Mouse (Mus musculus): ENCODE results near the gene Zbtb16.

The Zbtb16 gene

DNA sequence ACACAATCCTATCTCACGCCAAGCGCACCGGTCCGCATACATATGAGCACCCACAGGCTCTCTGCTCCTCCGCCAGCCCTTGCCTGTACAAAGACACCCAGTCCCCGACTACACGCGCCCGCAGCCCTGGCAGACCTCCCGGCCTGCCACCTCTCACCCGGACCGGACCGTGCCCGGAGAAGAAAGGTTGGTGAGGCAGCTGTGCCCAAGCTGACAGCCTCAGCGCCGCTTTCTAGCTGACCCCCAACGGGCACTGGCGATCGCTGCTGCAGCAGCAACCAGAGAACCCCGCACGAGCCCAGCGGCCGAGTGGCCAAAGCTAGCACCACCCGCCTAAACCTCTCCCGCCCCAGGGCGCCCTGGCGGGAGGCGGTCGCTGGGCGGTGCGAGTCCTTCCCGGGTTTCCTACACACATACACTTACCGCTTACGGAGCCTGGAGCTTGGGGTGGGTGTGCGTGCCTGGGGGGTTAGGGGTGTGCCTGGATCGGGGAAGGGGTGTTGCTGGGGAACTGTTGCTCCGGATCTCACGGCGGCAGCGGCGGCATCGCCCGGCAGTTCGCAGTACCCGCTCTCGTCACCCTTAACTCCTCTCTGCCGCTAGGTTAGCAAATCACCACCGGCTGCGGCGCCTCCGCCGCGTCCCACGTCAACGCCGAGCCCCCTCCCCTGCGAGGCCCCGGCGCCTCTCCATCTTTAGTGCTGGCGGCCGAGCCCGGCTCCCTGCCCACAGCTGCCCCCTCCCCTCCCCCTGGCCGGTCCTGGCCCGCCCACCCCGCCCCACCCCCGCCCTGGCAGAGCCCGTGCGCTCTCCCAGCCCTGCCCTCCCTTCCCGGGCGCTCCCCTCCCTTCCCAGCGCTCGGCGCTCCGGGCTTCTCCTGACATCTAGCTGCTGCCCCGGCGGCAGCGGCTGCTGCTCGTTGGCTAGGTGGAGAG, at the start of gene Zbtb16:
Zbtb16 (minus strand) TSS at position 592 of the 935 bp plus-strand sequence.
- DNase-seq (ENCODE audit: low read depth, low spot score), result no peak
- no peaks in the 10 kb centered on the region for H3K27me3 ChIP-seq (ENCODE audit: control insufficient read depth, insufficient read depth, low read length, poor library complexity, severe bottlenecking)
- H3K36me3 ChIP-seq (ENCODE audit: control insufficient read depth, insufficient read depth, low read length, poor library complexity, severe bottlenecking), result no peaks in the 10 kb centered on the region

GRCm38 (mm10) chr9:48872896-48873295, 36.9 kb upstream of the Zbtb16 start:
- H3K27me3 ChIP-seq (ENCODE audit: control insufficient read depth, insufficient read depth, low read length, poor library complexity, severe bottlenecking), result no peaks in the 10 kb centered on the region
- no peak for DNase-seq (ENCODE audit: low read depth, low spot score)
- no peaks in the 10 kb centered on the region for H3K36me3 ChIP-seq (ENCODE audit: control insufficient read depth, insufficient read depth, low read length, poor library complexity, severe bottlenecking)

GRCm38 (mm10) chr9:48866523-48867121, 30.6 kb upstream of the Zbtb16 start:
- H3K27me3 ChIP-seq (ENCODE audit: control insufficient read depth, insufficient read depth, low read length, poor library complexity, severe bottlenecking), result no peaks in the 10 kb centered on the region
- DNase-seq (ENCODE audit: low read depth, low spot score), result no peak
- no peaks in the 10 kb centered on the region for H3K36me3 ChIP-seq (ENCODE audit: control insufficient read depth, insufficient read depth, low read length, poor library complexity, severe bottlenecking)

DNA sequence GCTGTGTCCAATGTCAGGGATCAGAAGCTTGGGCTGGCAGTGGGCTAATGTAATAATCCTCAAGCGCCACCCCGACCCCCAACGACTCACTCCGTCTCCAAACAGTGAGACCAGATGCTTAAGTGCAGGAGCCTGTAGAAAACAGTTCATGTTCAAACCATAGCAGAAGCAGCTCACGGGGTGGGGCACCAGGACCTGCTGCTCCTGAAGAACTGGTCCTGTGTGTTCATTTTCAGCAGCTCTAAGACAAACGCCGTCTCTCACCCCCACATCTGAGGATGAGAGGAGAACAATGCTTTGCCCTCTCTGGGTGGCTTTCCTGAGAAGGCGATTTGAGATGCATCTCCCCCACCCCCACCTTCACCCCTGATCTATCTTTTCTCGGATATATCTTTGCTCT, 29.2 kb upstream of the Zbtb16 start:
- no peak for DNase-seq (ENCODE audit: low read depth, low spot score)
- H3K36me3 ChIP-seq (ENCODE audit: control insufficient read depth, insufficient read depth, low read length, poor library complexity, severe bottlenecking), result no peaks in the 10 kb centered on the region
- no peaks in the 10 kb centered on the region for H3K27me3 ChIP-seq (ENCODE audit: control insufficient read depth, insufficient read depth, low read length, poor library complexity, severe bottlenecking)

DNA sequence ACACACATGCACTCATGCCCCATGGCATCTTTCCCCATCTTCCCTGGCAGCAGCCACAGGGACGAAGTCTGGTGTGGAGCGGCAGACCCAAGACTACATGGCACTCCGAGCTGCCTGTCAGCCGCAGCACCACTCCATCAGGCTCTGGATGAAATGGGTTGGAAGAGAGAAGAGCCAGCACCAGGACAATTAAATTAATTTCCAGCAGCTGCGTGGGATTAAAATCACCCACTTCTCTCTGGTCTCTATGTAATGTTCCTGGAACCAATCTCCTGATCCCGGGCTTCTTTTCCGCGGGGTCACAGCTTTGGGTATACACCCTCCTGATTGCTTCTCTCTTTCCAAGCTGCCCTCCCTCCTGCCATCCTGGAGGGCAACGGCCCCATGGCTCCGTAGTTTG, 25.5 kb upstream of the Zbtb16 start:
- Histone ChIP-seq H3K27me3 (ENCODE audit: control insufficient read depth, insufficient read depth, low read length, poor library complexity, severe bottlenecking) (no peaks in the 10 kb centered on the region), H3K36me3 (ENCODE audit: control insufficient read depth, insufficient read depth, low read length, poor library complexity, severe bottlenecking) (no peaks in the 10 kb centered on the region)
- DNase-seq (ENCODE audit: low read depth, low spot score), result no peak

DNA sequence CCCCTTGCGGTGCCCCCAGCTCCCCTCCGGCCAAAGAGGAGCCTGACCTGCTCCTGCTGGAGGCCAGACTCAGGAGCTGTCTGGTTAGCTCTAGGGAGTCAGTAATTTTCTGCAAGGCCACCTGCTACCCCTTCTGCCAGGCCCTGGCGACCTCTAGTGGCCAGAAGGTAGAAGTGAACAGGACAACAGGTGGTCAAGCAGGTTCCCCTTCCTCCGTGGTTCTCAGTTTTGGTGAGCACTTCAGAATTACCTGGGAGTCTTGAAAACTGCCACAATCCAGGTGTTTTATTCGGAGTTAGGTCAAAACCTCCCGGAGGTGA, 24.5 kb upstream of the Zbtb16 start:
- Histone ChIP-seq H3K27me3 (ENCODE audit: control insufficient read depth, insufficient read depth, low read length, poor library complexity, severe bottlenecking) (no peaks in the 10 kb centered on the region), H3K36me3 (ENCODE audit: control insufficient read depth, insufficient read depth, low read length, poor library complexity, severe bottlenecking) (no peaks in the 10 kb centered on the region)
- peak; percentile 49 for DNase-seq (ENCODE audit: low read depth, low spot score)

GRCm38 (mm10) chr9:48859828-48860525, 24.0 kb upstream of the Zbtb16 start:
- H3K27me3 ChIP-seq (ENCODE audit: control insufficient read depth, insufficient read depth, low read length, poor library complexity, severe bottlenecking), result no peaks in the 10 kb centered on the region
- DNase-seq (ENCODE audit: low read depth, low spot score), result no peak
- no peaks in the 10 kb centered on the region for H3K36me3 ChIP-seq (ENCODE audit: control insufficient read depth, insufficient read depth, low read length, poor library complexity, severe bottlenecking)

DNA sequence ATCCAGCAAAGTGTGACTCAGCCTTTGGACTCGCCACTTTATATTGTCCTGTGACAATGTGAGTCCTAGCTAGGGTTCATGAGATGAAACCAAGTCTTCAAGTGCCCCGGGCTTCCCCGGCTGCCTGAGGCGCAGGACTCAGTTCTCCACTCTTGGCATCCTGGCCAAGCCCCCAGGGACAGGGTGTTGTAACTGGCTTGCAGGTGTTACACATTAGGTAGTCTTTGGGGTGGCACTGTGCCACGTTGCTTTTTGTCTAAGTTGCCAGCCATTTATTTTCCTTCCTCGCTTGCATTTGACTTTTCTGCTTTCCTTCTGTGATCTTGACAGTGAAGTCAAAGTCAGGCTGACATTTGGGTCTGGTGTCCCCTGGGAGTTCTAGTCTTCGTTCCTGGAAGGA, 21.9 kb upstream of the Zbtb16 start:
- DNase-seq (ENCODE audit: low read depth, low spot score), result no peak
- no peaks in the 10 kb centered on the region for H3K27me3 ChIP-seq (ENCODE audit: control insufficient read depth, insufficient read depth, low read length, poor library complexity, severe bottlenecking)
- no peaks in the 10 kb centered on the region for H3K36me3 ChIP-seq (ENCODE audit: control insufficient read depth, insufficient read depth, low read length, poor library complexity, severe bottlenecking)

DNA sequence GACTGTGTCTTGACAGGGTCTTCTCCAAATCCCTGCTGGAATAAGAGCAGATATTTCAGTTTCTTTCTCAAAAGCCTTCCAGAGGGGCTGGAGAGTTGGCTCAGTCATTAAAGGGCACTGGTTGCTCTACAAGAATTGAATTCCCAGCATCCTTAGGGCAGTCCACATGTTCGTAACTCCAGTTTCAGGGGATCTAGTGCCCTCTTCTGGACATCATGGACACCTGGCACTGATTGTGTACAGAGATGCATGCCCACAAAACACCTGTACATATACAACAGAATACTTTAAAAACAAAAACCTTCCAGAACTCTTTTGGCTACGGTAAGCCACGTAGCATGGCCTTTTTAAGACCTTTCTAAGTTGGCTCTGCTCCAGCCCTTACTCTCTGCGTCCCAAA, 20.2 kb upstream of the Zbtb16 start:
- H3K27me3 ChIP-seq (ENCODE audit: control insufficient read depth, insufficient read depth, low read length, poor library complexity, severe bottlenecking), result no peaks in the 10 kb centered on the region
- H3K36me3 ChIP-seq (ENCODE audit: control insufficient read depth, insufficient read depth, low read length, poor library complexity, severe bottlenecking), result no peaks in the 10 kb centered on the region
- no peak for DNase-seq (ENCODE audit: low read depth, low spot score)

DNA sequence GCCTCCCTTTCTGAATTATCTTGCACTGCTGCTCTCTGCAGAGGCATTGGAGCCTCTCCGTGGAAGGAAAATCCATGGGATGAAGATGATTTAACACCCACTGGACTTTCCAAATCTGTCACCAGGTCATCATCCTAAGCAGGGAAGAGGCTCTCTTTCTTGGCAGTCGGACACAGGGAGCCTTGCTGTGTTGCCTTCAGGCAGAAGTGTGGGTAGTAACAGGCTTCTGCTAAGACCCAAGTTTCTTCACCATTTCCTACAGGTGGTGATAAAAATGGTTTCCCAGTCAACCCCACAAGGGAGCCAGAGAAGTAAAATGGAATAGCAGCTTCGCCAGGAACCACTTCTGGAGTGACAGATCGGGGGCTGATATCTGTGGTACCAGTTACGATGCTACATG, 13.5 kb upstream of the Zbtb16 start:
- H3K36me3 ChIP-seq (ENCODE audit: control insufficient read depth, insufficient read depth, low read length, poor library complexity, severe bottlenecking), result no peaks in the 10 kb centered on the region
- no peaks in the 10 kb centered on the region for H3K27me3 ChIP-seq (ENCODE audit: control insufficient read depth, insufficient read depth, low read length, poor library complexity, severe bottlenecking)
- no peak for DNase-seq (ENCODE audit: low read depth, low spot score)

GRCm38 (mm10) chr9:48839568-48839967, 3.5 kb upstream of the Zbtb16 start:
- H3K36me3 ChIP-seq (ENCODE audit: control insufficient read depth, insufficient read depth, low read length, poor library complexity, severe bottlenecking), result no peaks in the 10 kb centered on the region
- H3K27me3 ChIP-seq (ENCODE audit: control insufficient read depth, insufficient read depth, low read length, poor library complexity, severe bottlenecking), result no peaks in the 10 kb centered on the region
- no peak for DNase-seq (ENCODE audit: low read depth, low spot score)

DNA sequence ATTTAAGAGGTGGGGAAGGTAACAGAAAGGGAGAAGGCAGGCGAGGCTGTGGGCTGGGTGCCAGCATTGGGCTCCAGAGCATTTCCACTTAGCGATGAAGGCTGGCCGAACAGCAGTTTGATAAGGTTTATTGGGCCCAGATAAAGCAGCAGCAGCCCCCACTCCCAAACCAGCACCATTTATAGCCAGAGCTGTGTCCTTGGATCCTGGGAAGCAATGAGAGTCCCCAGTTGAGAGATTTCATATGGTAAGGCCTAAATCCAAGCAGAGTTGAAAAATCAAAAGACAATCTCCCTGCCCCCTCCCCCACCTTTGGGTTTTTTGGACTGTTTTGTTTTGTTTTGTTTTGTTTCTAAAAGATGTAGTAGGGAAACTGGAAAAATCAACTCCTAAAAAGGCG, 2.3 kb upstream of the Zbtb16 start:
- H3K36me3 ChIP-seq (ENCODE audit: control insufficient read depth, insufficient read depth, low read length, poor library complexity, severe bottlenecking), result no peaks in the 10 kb centered on the region
- DNase-seq (ENCODE audit: low read depth, low spot score), result no peak

GRCm38 (mm10) chr9:48837181-48837580, 1.2 kb upstream of the Zbtb16 start:
- H3K27me3 ChIP-seq (ENCODE audit: control insufficient read depth, insufficient read depth, low read length, poor library complexity, severe bottlenecking), result no peaks in the 10 kb centered on the region
- no peaks in the 10 kb centered on the region for H3K36me3 ChIP-seq (ENCODE audit: control insufficient read depth, insufficient read depth, low read length, poor library complexity, severe bottlenecking)
- no peak for DNase-seq (ENCODE audit: low read depth, low spot score)

More for the DNA sequence above, 2.3 kb upstream of the Zbtb16 start:
- no peaks in the 10 kb centered on the region for H3K27me3 ChIP-seq (ENCODE audit: control insufficient read depth, insufficient read depth, low read length, poor library complexity, severe bottlenecking)

DNA sequence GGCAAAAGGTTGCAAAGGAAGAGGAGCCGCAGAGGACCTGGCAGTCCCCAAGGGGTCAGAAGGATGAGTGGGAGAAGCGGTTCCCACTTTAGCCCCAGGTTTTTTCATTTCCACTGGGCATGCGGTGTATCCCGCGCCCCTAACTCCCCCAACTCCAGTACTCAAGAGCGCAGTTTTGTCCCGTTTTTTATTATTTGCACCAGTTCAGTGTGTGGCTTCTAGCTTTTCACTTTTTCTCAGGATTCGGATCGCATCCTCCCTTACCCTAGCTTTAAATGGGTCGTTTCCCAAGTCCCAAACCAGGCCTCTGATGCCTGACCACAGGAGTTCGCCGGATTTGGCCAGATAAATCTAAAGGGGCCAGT, 526 bp upstream of the Zbtb16 start:
- DNase-seq (ENCODE audit: low read depth, low spot score), result no peak
- Histone ChIP-seq H3K27me3 (ENCODE audit: control insufficient read depth, insufficient read depth, low read length, poor library complexity, severe bottlenecking) (no peaks in the 10 kb centered on the region), H3K36me3 (ENCODE audit: control insufficient read depth, insufficient read depth, low read length, poor library complexity, severe bottlenecking) (no peaks in the 10 kb centered on the region)

Data from splenic B cell, adult 2 months (primary cell).